In genomic region chr4:133622161-133622695, GRCm38 (mm10) we compare ENCODE assay signal across 15 mouse cellular contexts. TPM values are rescaled to one million over a fixed set of nuclear protein-coding genes. Genes with fewer than 3 reads are reported as not detected.
DNase-seq lines count a peak whose midpoint lies in the region; ATAC-seq and TF ChIP-seq lines count a peak whose summit lies in the region.
"Had no signal": no experiment of that assay in that cellular context is flagged by ENCODE, and none has a peak within 500 bp of the region (broad histone marks: within the 10 kb centered on the region; RNA-seq: fewer than 3 reads in every experiment).

No protein-coding gene starts in this region.

- H3K27ac ChIP-seq in thymus, adult 2 months (ENCODE audit: control insufficient read depth, insufficient read depth, low read length): peak overlapping the region; percentile 91
- H3K27ac ChIP-seq in kidney, embryonic 14.5 days (ENCODE audit: low read depth, low read length): no peak overlapping the region
- H3K27ac ChIP-seq: hindbrain, postnatal 0 days; kidney, postnatal 0 days; liver, embryonic 12.5 days; midbrain, embryonic 12.5 days had no signal

- H3K36me3 ChIP-seq in E14TG2a.4 (ENCODE audit: insufficient read depth, low read length): peaks cover 65% of the 10 kb centered on the region
- peaks cover 4% of the 10 kb centered on the region; the same call in 1 of the 2 replicates for H3K36me3 ChIP-seq in thymus, adult 2 months (ENCODE audit: control insufficient read depth, insufficient read depth, low read length)
- H3K36me3 ChIP-seq in kidney, embryonic 14.5 days (ENCODE audit: control insufficient read depth, insufficient read depth, low read length): peaks cover 15% of the 10 kb centered on the region

- no peak for TF ChIP-seq CTCF in E14TG2a.4 (conservative IDR thresholded peaks at IDR 0.05; ENCODE audit: low read length)
- no peak for TF ChIP-seq CTCF in thymus, adult 2 months (IDR thresholded peaks at IDR 0.05; ENCODE audit: borderline replicate concordance, control insufficient read depth, extremely low read depth, insufficient read depth, low read length, poor library complexity)

- no peak for TF ChIP-seq POLR2A in thymus, adult 2 months (IDR thresholded peaks at IDR 0.05; ENCODE audit: control insufficient read depth, extremely low read depth, insufficient read depth, low read length, poor library complexity)

- peaks cover 76% of the 10 kb centered on the region for H3K4me1 ChIP-seq in E14TG2a.4 (replicated peaks; ENCODE audit: low read depth, low read length)
- peaks cover 66% of the 10 kb centered on the region for H3K4me1 ChIP-seq in thymus, adult 2 months (replicated peaks; ENCODE audit: control insufficient read depth, insufficient read depth, low read length)
- peaks cover 16% of the 10 kb centered on the region for H3K4me1 ChIP-seq in kidney, embryonic 14.5 days (ENCODE audit: control insufficient read depth, insufficient read depth, low read length)
- H3K4me1 ChIP-seq: midbrain, embryonic 12.5 days had no signal

- intact Hi-C loops in left cerebral cortex, postnatal 25 days (cut with DNase I): no loop called here

- 10% methylated on average over 11 of the region's 11 CpGs for WGBS in thymus, adult 2 months
- WGBS in kidney, embryonic 14.5 days: 81% methylated on average over 11 of the region's 11 CpGs

- peak overlapping the region; percentile 39 for H3K4me3 ChIP-seq in E14TG2a.4 (replicated peaks; ENCODE audit: low read length)
- peak overlapping the region; percentile 10 for H3K4me3 ChIP-seq in thymus, adult 2 months (ENCODE audit: control insufficient read depth, insufficient read depth, low read length)
- H3K4me3 ChIP-seq in kidney, embryonic 14.5 days (ENCODE audit: low read length): no peak overlapping the region
- H3K4me3 ChIP-seq: liver, embryonic 12.5 days; midbrain, embryonic 12.5 days had no signal

- no peaks in the 10 kb centered on the region for H3K27me3 ChIP-seq in E14TG2a.4 (ENCODE audit: insufficient read depth, low read length)
- no peaks in the 10 kb centered on the region for H3K27me3 ChIP-seq in thymus, adult 2 months (ENCODE audit: control insufficient read depth, insufficient read depth, low read length)
- no peaks in the 10 kb centered on the region for H3K27me3 ChIP-seq in kidney, embryonic 14.5 days (ENCODE audit: control insufficient read depth, insufficient read depth, low read length)
- H3K27me3 ChIP-seq: liver, embryonic 12.5 days; midbrain, embryonic 12.5 days had no signal

- no peaks in the 10 kb centered on the region for H3K9me3 ChIP-seq in E14TG2a.4 (ENCODE audit: low read length)
- H3K9me3 ChIP-seq in kidney, embryonic 14.5 days (ENCODE audit: control insufficient read depth, low read length): no peaks in the 10 kb centered on the region
- H3K9me3 ChIP-seq: liver, embryonic 12.5 days; midbrain, embryonic 12.5 days had no signal

- peak; percentile 12 to 30; a peak in 2 of 4 replicates for ATAC-seq in hematopoietic stem cell, adult 5-6 weeks (replicated peaks in 1 of 2; ENCODE audit: insufficient read depth in 1 of 2, low FRiP score in 2 of 2, low TSS enrichment in 1 of 2, low read depth in 1 of 2, poor library complexity in 2 of 2, severe bottlenecking in 2 of 2)
- no peak for ATAC-seq in kidney, embryonic 14.5 days (ENCODE audit: low FRiP score, low TSS enrichment)
- ATAC-seq: hindbrain, postnatal 0 days; liver, embryonic 12.5 days had no signal

- H3K4me2 ChIP-seq in kidney, embryonic 14.5 days (replicated peaks; ENCODE audit: low read depth, low read length): no peak overlapping the region
- H3K4me2 ChIP-seq: liver, embryonic 12.5 days; midbrain, embryonic 12.5 days had no signal

- no peak overlapping the region for H3K9ac ChIP-seq in kidney, embryonic 14.5 days (ENCODE audit: low read depth, low read length)
- H3K9ac ChIP-seq: liver, embryonic 12.5 days; midbrain, embryonic 12.5 days had no signal

- peak; percentile 91 for DNase-seq in CD4-positive, CD25-positive, alpha-beta regulatory T cell, adult 2 months (ENCODE audit: low read depth, low spot score)
- DNase-seq in thymus, adult 2 months: peak; percentile 46
- DNase-seq in adrenal gland, postnatal 14 days: no peak
- no peak for DNase-seq in left cerebral cortex, postnatal 25 days (ENCODE audit: low spot score in 2 of 2)
- DNase-seq in adrenal gland, postnatal 10 days: no peak
- DNase-seq: cerebellum, postnatal 25 days; heart, postnatal 14 days; lung, postnatal 10 days had no signal

RNA-seq across cellular contexts. Expression of gene Sfn, which starts 20.3 kb away (rescaled TPM):
- 3.4 and 7.9 TPM in 2 replicates for total RNA-seq in hematopoietic stem cell, adult 5-6 weeks (2017)
- polyA plus RNA-seq in thymus, adult 2 months (2012; rRNA removed): 60.5 and 65.9 TPM in 2 replicates
- total RNA-seq in adrenal gland, postnatal 14 days (2021): 1.7 and 4.2 TPM in 2 replicates
- 8.0 and 9.5 TPM in 2 replicates for polyA plus RNA-seq in kidney, embryonic 14.5 days (2014; fragmentation: Nextera tagmentation; extraction: Ambion mirVana)
- total RNA-seq in left cerebral cortex, postnatal 25 days (2021): 1 to 10 TPM; 1.3 to 1.9 TPM
- total RNA-seq in adrenal gland, postnatal 10 days (2021): 1 to 10 TPM; 2.2 to 3.8 TPM

RNA-seq across cellular contexts. Expression of gene Zdhhc18, which starts 27.7 kb away (rescaled TPM):
- 10.0 and 27.3 TPM in 2 replicates for total RNA-seq in hematopoietic stem cell, adult 5-6 weeks (2017)
- 150 and 172 TPM in 2 replicates for polyA plus RNA-seq in thymus, adult 2 months (2012; rRNA removed)
- 16.9 and 29.9 TPM in 2 replicates for total RNA-seq in adrenal gland, postnatal 14 days (2021)
- 3.0 and 4.2 TPM in 2 replicates for polyA plus RNA-seq in kidney, embryonic 14.5 days (2014; fragmentation: Nextera tagmentation; extraction: Ambion mirVana)
- 10 to 100 TPM; 30.9 to 40.6 TPM for total RNA-seq in left cerebral cortex, postnatal 25 days (2021)
- 10 to 100 TPM; 25.3 to 26.0 TPM for total RNA-seq in adrenal gland, postnatal 10 days (2021)

RNA-seq across cellular contexts. Expression of gene Gpn2, which starts 38.1 kb away (rescaled TPM):
- 15.1 and 21.8 TPM in 2 replicates for total RNA-seq in hematopoietic stem cell, adult 5-6 weeks (2017)
- polyA plus RNA-seq in thymus, adult 2 months (2012; rRNA removed): 59.4 and 64.2 TPM in 2 replicates
- 12.7 and 15.8 TPM in 2 replicates for total RNA-seq in adrenal gland, postnatal 14 days (2021)
- polyA plus RNA-seq in kidney, embryonic 14.5 days (2014; fragmentation: Nextera tagmentation; extraction: Ambion mirVana): 23.6 and 23.9 TPM in 2 replicates
- 10 to 100 TPM in 1 of 2 experiments, 1 to 10 TPM in 1; 9.8 to 10.9 TPM for total RNA-seq in left cerebral cortex, postnatal 25 days (2021)
- 10 to 100 TPM; 12.9 to 13.3 TPM for total RNA-seq in adrenal gland, postnatal 10 days (2021)

RNA-seq across cellular contexts. Expression of gene Gpatch3, which starts 47.7 kb away (rescaled TPM):
- 11.9 and 20.9 TPM in 2 replicates for total RNA-seq in hematopoietic stem cell, adult 5-6 weeks (2017)
- polyA plus RNA-seq in thymus, adult 2 months (2012; rRNA removed): 7.9 and 9.5 TPM in 2 replicates
- 8.1 and 8.2 TPM in 2 replicates for total RNA-seq in adrenal gland, postnatal 14 days (2021)
- 6.5 and 10.2 TPM in 2 replicates for polyA plus RNA-seq in kidney, embryonic 14.5 days (2014; fragmentation: Nextera tagmentation; extraction: Ambion mirVana)
- 1 to 10 TPM; 6.5 to 7.3 TPM for total RNA-seq in left cerebral cortex, postnatal 25 days (2021)
- 1 to 10 TPM; 5.7 to 8.1 TPM for total RNA-seq in adrenal gland, postnatal 10 days (2021)

RNA-seq across cellular contexts. Expression of gene Pigv, which starts 50.2 kb away (rescaled TPM):
- 8.2 and 13.4 TPM in 2 replicates for total RNA-seq in hematopoietic stem cell, adult 5-6 weeks (2017)
- polyA plus RNA-seq in thymus, adult 2 months (2012; rRNA removed): 24.8 and 24.9 TPM in 2 replicates
- 13.9 and 17.2 TPM in 2 replicates for total RNA-seq in adrenal gland, postnatal 14 days (2021)
- polyA plus RNA-seq in kidney, embryonic 14.5 days (2014; fragmentation: Nextera tagmentation; extraction: Ambion mirVana): 12.6 and 16.9 TPM in 2 replicates
- 1 to 10 TPM; 6.9 to 7.4 TPM for total RNA-seq in left cerebral cortex, postnatal 25 days (2021)
- total RNA-seq in adrenal gland, postnatal 10 days (2021): 10 to 100 TPM; 11.9 to 18.6 TPM

Comparison
In these comparisons a context has a peak if more than half of its experiments do, and no peak if none do; other contexts are left out.
1. DNase-seq: peak in CD4-positive, CD25-positive, alpha-beta regulatory T cell, adult 2 months (single experiment) and thymus, adult 2 months (single experiment); none in adrenal gland, postnatal 14 days (single experiment), left cerebral cortex, postnatal 25 days (0 of 2) and adrenal gland, postnatal 10 days (single experiment).